Mouse (Mus musculus) hindbrain, postnatal 0 days (tissue): ENCODE measurements at regions not wholly inside any gene's neighbourhood (a gene's known extent, or its start where the extent isn't known, plus 50 kb on each side); places are given as distances from the start of the nearest gene placed in this dataset.
A peak's percentile ranks its signal among the peaks of the same experiment; 100 is the strongest.

Experiments
- ATAC-seq: fragments of 200-750 bp; cut with Nextera tagmentation; 2 replicates; pipeline ENCODE4 v1.8.0; 2017; ENCODE audit warnings: mild to moderate bottlenecking, moderate TSS enrichment, moderate library complexity
- DNase-seq: peaks from one replicate; pipeline ENCODE4 v3.0.0-alpha.2; 2015; ENCODE audit warnings: low spot score
- H3K27ac ChIP-seq: fragments of 300-500 bp; sonication (generic); 2 replicates; pipeline ENCODE4 v1.5.1; 2014; ENCODE audit warnings: mild to moderate bottlenecking
- H3K27me3 ChIP-seq: fragments of 300-500 bp; sonication (generic); 2 replicates; pipeline ENCODE4 v1.6.1; 2014; ENCODE audit warnings: low read length, mixed read lengths; ENCODE audit not compliant: insufficient read depth
- H3K36me3 ChIP-seq: fragments of 300-500 bp; sonication (generic); 2 replicates; pipeline ENCODE4 v1.6.1; 2014; ENCODE audit warnings: low read length, mixed read lengths; ENCODE audit not compliant: insufficient read depth
- H3K4me1 ChIP-seq: fragments of 300-500 bp; sonication (generic); 2 replicates; pipeline ENCODE4 v1.6.1; 2014; ENCODE audit warnings: antibody characterized with exemption, low read length, mixed read lengths; ENCODE audit not compliant: insufficient read depth
- H3K4me2 ChIP-seq: fragments of 300-500 bp; sonication (generic); 2 replicates; pipeline ENCODE4 v1.6.1; 2014; ENCODE audit warnings: low read depth, mild to moderate bottlenecking, low read length, moderate library complexity, mixed read lengths
- H3K4me3 ChIP-seq: fragments of 300-500 bp; sonication (generic); 2 replicates; pipeline ENCODE4 v1.5.1; 2014; ENCODE audit warnings: low read length
- H3K9ac ChIP-seq: fragments of 300-500 bp; sonication (generic); replicated peaks from 2 replicates; pipeline ENCODE4 v1.6.1; 2014; ENCODE audit warnings: mild to moderate bottlenecking, low read length, moderate library complexity, mixed read lengths
- H3K9me3 ChIP-seq: fragments of 300-500 bp; sonication (generic); 2 replicates; pipeline ENCODE4 v1.6.1; 2016; ENCODE audit warnings: low read length, mixed read lengths
- CTCF ChIP-seq: IDR thresholded peaks from 2 replicates; pipeline ENCODE4 v1.5.1; 2016; ENCODE audit warnings: antibody characterized with exemption, control low read depth, low read depth
- WGBS: fragments of 180-500 bp; shearing (Covaris S2); extraction: QIAGEN DNeasy Blood & Tissue Kit; methylation state at CpG from one replicate; pipeline ENCODE4 v1.1.7; 2014; 5-methylcytosine and 5-hydroxymethylcytosine counted together

DNA sequence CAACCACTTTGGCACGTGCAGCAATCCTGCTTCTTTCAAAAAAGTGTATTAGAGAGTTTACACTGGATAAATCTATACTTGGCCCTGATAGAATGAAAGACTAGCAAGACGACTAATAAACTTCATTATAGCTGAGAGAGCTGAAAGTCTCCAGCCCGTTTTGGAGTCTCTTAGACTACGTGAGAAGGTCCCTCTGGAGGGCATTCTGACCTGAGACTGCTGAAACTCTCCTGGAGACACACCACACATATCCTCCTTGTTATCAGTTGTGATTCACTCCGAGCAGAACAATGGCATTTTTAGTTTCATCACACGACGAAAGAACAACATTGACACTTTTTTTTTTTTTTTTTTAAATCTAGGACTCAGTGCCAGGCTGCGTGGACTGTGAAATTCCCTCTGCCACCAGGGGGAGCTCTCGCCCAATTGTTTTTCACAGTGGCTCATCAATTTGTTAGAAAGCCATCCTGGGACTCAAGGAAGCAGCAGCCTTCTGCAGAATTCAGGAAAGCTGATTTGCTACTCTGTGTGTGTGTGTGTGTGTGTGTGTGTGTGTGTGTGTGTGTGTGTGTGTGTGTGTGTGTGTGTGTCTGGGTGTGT, 1467.0 kb upstream of the Slc10a2 start:
- WGBS, result 32% methylated on average over 9 of the region's 9 CpGs
- Histone ChIP-seq H3K4me3 (no peak overlapping the region), H3K36me3 (no peaks in the 10 kb centered on the region), H3K27me3 (no peaks in the 10 kb centered on the region), H3K9me3 (no peaks in the 10 kb centered on the region), H3K4me2 (no peak overlapping the region), H3K4me1 (no peaks in the 10 kb centered on the region), H3K27ac (no peak overlapping the region), H3K9ac (no peak overlapping the region)
- TF ChIP-seq CTCF, result peak; percentile 81
- ATAC-seq (peak; percentile 70; the same call in 1 of the 2 replicates), DNase-seq (peak; percentile 85)

- Histone ChIP-seq H3K27ac (no peak overlapping the region), H3K9ac (no peak overlapping the region), H3K36me3 (no peaks in the 10 kb centered on the region), H3K4me3 (no peak overlapping the region), H3K4me2 (no peak overlapping the region), H3K27me3 (no peaks in the 10 kb centered on the region), H3K4me1 (no peaks in the 10 kb centered on the region), H3K9me3 (no peaks in the 10 kb centered on the region)
- TF ChIP-seq CTCF, result no peak
- no peak for ATAC-seq
- peak; percentile 6 for DNase-seq
These were observed 1445.8 kb upstream of the Slc10a2 start for GRCm38 (mm10) chr8:6550965-6551364.

DNA sequence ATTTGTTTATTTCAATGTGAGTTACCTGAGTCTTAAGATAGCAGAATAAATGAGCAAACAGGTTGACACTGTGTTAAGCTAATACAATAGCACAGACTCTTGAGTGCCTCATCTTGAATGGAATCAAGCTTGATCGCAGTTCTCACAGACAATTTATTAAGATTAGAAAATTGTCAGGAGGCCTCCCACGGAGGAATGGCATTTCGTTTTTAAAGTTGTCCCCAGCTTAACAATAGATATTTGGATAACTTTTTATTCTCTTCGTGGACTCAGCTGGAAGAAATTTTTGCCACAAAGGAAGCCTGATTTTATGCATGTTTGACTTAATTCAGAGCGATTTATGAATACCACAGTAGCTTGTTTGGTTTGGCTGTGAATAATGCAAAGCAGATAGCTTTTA, 1422.0 kb upstream of the Slc10a2 start:
- H3K4me2 ChIP-seq, result no peak overlapping the region
- no peak for TF ChIP-seq CTCF
- H3K4me3 ChIP-seq, result no peak overlapping the region
- no peaks in the 10 kb centered on the region for H3K36me3 ChIP-seq
- DNase-seq (no peak), ATAC-seq (no peak)
- no peak overlapping the region for H3K27ac ChIP-seq
- H3K27me3 ChIP-seq, result no peaks in the 10 kb centered on the region
- WGBS, result 15% methylated on average over 5 of the region's 5 CpGs
- no peak overlapping the region for H3K9ac ChIP-seq
- H3K4me1 ChIP-seq, result no peaks in the 10 kb centered on the region
- no peaks in the 10 kb centered on the region for H3K9me3 ChIP-seq

GRCm38 (mm10) chr8:6515882-6516682, 1410.9 kb upstream of the Slc10a2 start:
- Histone ChIP-seq H3K9me3 (no peaks in the 10 kb centered on the region), H3K36me3 (no peaks in the 10 kb centered on the region), H3K4me3 (no peak overlapping the region), H3K4me2 (no peak overlapping the region), H3K27me3 (no peaks in the 10 kb centered on the region), H3K4me1 (no peaks in the 10 kb centered on the region), H3K27ac (no peak overlapping the region), H3K9ac (no peak overlapping the region)
- no peak for DNase-seq
- no peak for TF ChIP-seq CTCF
- no peak for ATAC-seq

GRCm38 (mm10) chr8:6492453-6492852, 1387.3 kb upstream of the Slc10a2 start:
- Histone ChIP-seq H3K27me3 (no peaks in the 10 kb centered on the region), H3K4me2 (no peak overlapping the region), H3K4me3 (no peak overlapping the region), H3K27ac (no peak overlapping the region), H3K9ac (no peak overlapping the region), H3K9me3 (no peaks in the 10 kb centered on the region), H3K36me3 (no peaks in the 10 kb centered on the region), H3K4me1 (no peaks in the 10 kb centered on the region)
- DNase-seq (peak; percentile 77), ATAC-seq (no peak)
- 37% methylated on average over 1 of the region's 1 CpGs for WGBS
- no peak for TF ChIP-seq CTCF

DNA sequence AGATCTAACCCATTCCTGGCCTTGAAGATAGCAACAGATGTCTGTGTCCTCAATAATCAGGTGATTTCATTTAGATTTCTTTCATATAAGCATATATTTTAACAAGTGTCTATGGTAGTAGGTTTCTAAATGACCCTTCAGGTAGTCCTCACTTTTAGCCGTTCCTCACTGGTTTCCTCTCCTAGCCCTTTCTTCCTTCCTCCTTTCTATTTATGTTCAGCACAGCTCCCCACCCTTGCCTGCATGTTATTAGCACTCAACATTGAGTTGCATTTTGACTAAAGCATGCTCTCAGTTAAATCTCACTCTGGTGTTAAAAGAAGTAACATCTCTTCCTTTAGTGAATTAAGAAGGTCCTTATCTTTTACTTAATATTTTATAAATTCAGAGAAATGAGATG, 1376.8 kb upstream of the Slc10a2 start:
- TF ChIP-seq CTCF, result no peak
- no peak for ATAC-seq
- Histone ChIP-seq H3K9ac (no peak overlapping the region), H3K27me3 (no peaks in the 10 kb centered on the region), H3K4me2 (no peak overlapping the region), H3K36me3 (no peaks in the 10 kb centered on the region), H3K9me3 (no peaks in the 10 kb centered on the region), H3K4me1 (no peaks in the 10 kb centered on the region), H3K27ac (no peak overlapping the region), H3K4me3 (no peak overlapping the region)
- 92% methylated on average over 1 of the region's 1 CpGs for WGBS
- DNase-seq, result no peak

- Histone ChIP-seq H3K27ac (no peak overlapping the region), H3K4me3 (no peak overlapping the region), H3K4me2 (no peak overlapping the region), H3K27me3 (no peaks in the 10 kb centered on the region), H3K9me3 (no peaks in the 10 kb centered on the region), H3K4me1 (no peaks in the 10 kb centered on the region), H3K9ac (no peak overlapping the region), H3K36me3 (no peaks in the 10 kb centered on the region)
- DNase-seq (no peak), ATAC-seq (no peak)
- TF ChIP-seq CTCF, result no peak
- 84% methylated on average over 3 of the region's 3 CpGs for WGBS
These were observed 1365.9 kb upstream of the Slc10a2 start for GRCm38 (mm10) chr8:6471089-6471488.
